Mouse (Mus musculus): ENCODE data around the gene Ssu2. TPM values are rescaled to one million over a fixed set of nuclear protein-coding genes. Genes with fewer than 3 reads are reported as not detected.

The Ssu2 gene
- polyA plus RNA-seq, 1 experiment from 2014 or later: 3.4 TPM

DNA sequence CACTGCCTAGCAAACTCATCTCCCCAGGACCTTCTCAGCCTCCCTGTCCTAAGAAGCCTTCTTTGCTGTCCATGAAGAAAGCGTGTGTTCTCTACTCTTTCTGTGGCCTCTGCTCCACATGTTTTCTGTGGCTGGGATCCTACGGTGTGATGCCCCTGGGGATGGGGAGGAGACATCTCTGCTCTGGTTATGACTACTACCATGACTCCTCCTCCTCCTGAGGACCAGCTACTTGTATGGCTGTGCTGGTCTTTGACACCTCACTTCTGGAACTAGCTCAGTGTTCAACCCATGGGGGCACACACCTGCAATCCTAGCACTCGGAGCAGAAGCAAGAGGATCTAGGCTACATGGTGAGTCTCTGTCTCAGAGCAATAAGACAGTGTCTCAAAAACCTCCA, 8.5 kb upstream of the Ssu2 start:
- ATAC-seq (replicated peaks; ENCODE audit: low FRiP score, low TSS enrichment, low read depth) (no peak), DNase-seq (ENCODE audit: low spot score) (no peak)
- no peak overlapping the region for H3K4me2 ChIP-seq (ENCODE audit: low read length)
- H3K9me3 ChIP-seq (ENCODE audit: control insufficient read depth, low read length): no peaks in the 10 kb centered on the region
- H3K27ac ChIP-seq (ENCODE audit: low read depth): no peak overlapping the region
- H3K4me3 ChIP-seq (ENCODE audit: low read depth, low read length): no peak overlapping the region
- no peak overlapping the region for H3K9ac ChIP-seq (ENCODE audit: low read length)
- H3K27me3 ChIP-seq (replicated peaks; ENCODE audit: control insufficient read depth, insufficient read depth, low read length): no peaks in the 10 kb centered on the region
- H3K4me1 ChIP-seq (replicated peaks; ENCODE audit: control insufficient read depth, insufficient read depth, low read length): no peaks in the 10 kb centered on the region
- no peaks in the 10 kb centered on the region for H3K36me3 ChIP-seq (ENCODE audit: control insufficient read depth, insufficient read depth, low read length)
- WGBS: 89% methylated on average over 3 of the region's 3 CpGs

DNA sequence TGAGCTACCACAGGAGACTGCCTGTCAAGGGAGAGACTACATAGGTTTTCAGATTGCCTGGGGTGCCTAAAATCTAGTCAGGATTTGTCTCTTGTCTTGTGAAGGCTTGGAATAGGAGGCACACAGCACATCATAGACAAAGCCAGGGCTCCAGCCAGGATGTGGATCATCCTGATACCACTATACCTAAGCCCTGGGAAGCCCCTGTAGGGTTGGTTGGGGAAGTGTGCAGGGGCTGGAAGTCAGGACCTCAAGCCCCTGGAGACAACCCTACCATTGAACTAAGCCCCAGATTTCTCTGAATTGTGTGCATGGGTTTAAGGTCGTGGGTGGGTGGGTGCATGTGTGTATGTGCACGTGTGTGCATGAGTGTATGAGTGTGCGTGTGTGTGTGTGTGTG, 562 bp upstream of the Ssu2 start:
- no peaks in the 10 kb centered on the region for H3K36me3 ChIP-seq (ENCODE audit: control insufficient read depth, insufficient read depth, low read length)
- no peak overlapping the region for H3K27ac ChIP-seq (ENCODE audit: low read depth)
- ATAC-seq (replicated peaks; ENCODE audit: low FRiP score, low TSS enrichment, low read depth) (no peak), DNase-seq (ENCODE audit: low spot score) (no peak)
- no peak overlapping the region for H3K4me3 ChIP-seq (ENCODE audit: low read depth, low read length)
- no peak overlapping the region for H3K4me2 ChIP-seq (ENCODE audit: low read length)
- H3K9ac ChIP-seq (ENCODE audit: low read length): no peak overlapping the region
- H3K27me3 ChIP-seq (replicated peaks; ENCODE audit: control insufficient read depth, insufficient read depth, low read length): no peaks in the 10 kb centered on the region
- H3K4me1 ChIP-seq (replicated peaks; ENCODE audit: control insufficient read depth, insufficient read depth, low read length): no peaks in the 10 kb centered on the region
- WGBS: 92% methylated on average over 3 of the region's 3 CpGs
- H3K9me3 ChIP-seq (ENCODE audit: control insufficient read depth, low read length): no peaks in the 10 kb centered on the region

DNA sequence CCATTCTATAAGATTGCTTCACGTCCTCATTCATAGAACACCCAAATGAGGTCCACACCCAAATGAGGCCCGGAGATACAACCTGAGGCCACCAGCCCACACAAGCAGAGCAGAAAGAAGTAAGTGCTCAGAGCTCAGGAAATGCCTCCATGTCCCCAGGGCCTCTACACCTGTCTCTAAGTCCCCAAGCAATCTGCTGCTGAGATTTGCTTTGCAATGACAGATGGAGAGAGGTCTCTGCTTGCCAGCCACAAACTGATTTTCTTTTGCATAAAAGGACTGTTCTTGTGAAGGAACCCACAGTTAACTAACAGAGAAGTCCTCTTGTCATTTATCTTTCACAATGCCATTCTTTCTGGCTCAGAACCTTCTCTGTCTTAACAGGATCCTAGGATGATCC, 1.6 kb downstream of the Ssu2 start:
- Histone ChIP-seq H3K27ac (ENCODE audit: low read depth) (no peak overlapping the region), H3K4me3 (ENCODE audit: low read depth, low read length) (no peak overlapping the region), H3K36me3 (ENCODE audit: control insufficient read depth, insufficient read depth, low read length) (no peaks in the 10 kb centered on the region), H3K27me3 (replicated peaks; ENCODE audit: control insufficient read depth, insufficient read depth, low read length) (no peaks in the 10 kb centered on the region), H3K4me1 (replicated peaks; ENCODE audit: control insufficient read depth, insufficient read depth, low read length) (0 out of 2 replicates have a peak, but pooled peaks cover 4% of the 10 kb centered on the region), H3K9ac (ENCODE audit: low read length) (no peak overlapping the region), H3K4me2 (ENCODE audit: low read length) (no peak overlapping the region), H3K9me3 (ENCODE audit: control insufficient read depth, low read length) (no peaks in the 10 kb centered on the region)
- WGBS: 65% methylated on average over 2 of the region's 2 CpGs
- DNase-seq (ENCODE audit: low spot score) (no peak), ATAC-seq (replicated peaks; ENCODE audit: low FRiP score, low TSS enrichment, low read depth) (no peak)

DNA sequence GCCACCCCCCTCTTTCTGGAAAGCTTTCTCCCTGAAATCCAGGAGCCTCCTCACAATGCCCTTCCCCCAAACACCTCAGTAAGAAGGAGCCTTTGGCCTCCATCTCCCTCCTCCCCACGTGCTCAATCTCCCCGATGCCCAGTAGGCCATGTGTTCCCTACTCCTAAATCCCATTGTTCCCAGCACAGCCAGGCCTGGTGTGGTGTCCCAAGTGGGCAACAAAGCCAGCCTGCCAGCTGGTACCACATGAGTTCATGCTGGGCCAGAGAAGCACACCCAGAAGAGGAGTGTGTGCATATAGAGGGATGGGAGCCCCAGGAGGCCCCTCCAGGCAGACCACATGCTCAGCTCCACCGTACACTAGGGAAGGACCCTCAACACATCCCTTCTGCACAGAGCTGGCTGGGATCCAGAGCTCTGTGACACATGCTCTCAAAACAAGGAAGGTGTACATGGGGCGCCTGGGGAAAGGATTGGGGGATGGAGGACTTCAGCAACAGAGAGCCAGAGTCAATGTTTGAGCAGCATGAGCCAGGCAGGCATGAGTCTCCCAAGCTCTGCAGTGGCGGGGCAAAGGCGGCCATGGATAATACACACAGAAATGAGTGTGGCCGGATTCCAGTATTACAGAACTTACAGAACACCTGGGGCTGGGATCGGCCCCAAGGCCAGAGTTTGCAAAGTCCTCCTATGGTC, 4.7 kb downstream of the Ssu2 start:
- 82% methylated on average over 8 of the region's 8 CpGs for WGBS
- 0 out of 2 replicates have a peak, but pooled peaks have one; percentile 19 for ATAC-seq (replicated peaks; ENCODE audit: low FRiP score, low TSS enrichment, low read depth)

DNA sequence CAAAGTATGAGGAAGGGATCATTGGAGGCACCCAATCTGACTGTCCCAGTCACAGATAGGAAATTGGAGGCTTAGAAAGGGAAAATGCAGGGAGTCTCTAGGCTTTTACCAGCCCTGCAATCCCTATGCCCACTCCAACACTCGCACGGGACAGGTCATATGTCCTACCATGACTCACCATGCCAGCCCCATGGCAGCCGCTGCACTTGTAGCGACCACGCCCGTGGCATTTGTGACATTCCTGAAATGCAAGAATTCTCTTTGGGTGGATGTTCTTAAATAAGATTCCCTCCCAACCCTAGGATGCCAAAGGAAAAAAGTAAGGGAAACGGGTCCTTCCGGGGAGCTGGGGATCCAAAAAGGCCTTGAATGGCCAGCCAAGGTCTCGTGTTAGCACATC, 8.8 kb downstream of the Ssu2 start:
- Histone ChIP-seq H3K4me1 (replicated peaks; ENCODE audit: control insufficient read depth, insufficient read depth, low read length) (0 out of 2 replicates have a peak, but pooled peaks cover 4% of the 10 kb centered on the region), H3K4me2 (ENCODE audit: low read length) (no peak overlapping the region), H3K9me3 (ENCODE audit: control insufficient read depth, low read length) (no peaks in the 10 kb centered on the region), H3K27me3 (replicated peaks; ENCODE audit: control insufficient read depth, insufficient read depth, low read length) (no peaks in the 10 kb centered on the region), H3K4me3 (ENCODE audit: low read depth, low read length) (no peak overlapping the region), H3K9ac (ENCODE audit: low read length) (no peak overlapping the region), H3K36me3 (ENCODE audit: control insufficient read depth, insufficient read depth, low read length) (no peaks in the 10 kb centered on the region), H3K27ac (ENCODE audit: low read depth) (no peak overlapping the region)
- 91% methylated on average over 9 of the region's 9 CpGs for WGBS
- DNase-seq (ENCODE audit: low spot score) (no peak), ATAC-seq (replicated peaks; ENCODE audit: low FRiP score, low TSS enrichment, low read depth) (no peak)

More for the DNA sequence above, 4.7 kb downstream of the Ssu2 start:
- H3K4me3 ChIP-seq (ENCODE audit: low read depth, low read length): no peak overlapping the region
- no peaks in the 10 kb centered on the region for H3K36me3 ChIP-seq (ENCODE audit: control insufficient read depth, insufficient read depth, low read length)
- H3K4me2 ChIP-seq (ENCODE audit: low read length): no peak overlapping the region
- no peaks in the 10 kb centered on the region for H3K9me3 ChIP-seq (ENCODE audit: control insufficient read depth, low read length)
- no peak overlapping the region for H3K9ac ChIP-seq (ENCODE audit: low read length)
- H3K27me3 ChIP-seq (replicated peaks; ENCODE audit: control insufficient read depth, insufficient read depth, low read length): no peaks in the 10 kb centered on the region
- DNase-seq (ENCODE audit: low spot score): no peak
- 0 out of 2 replicates have a peak, but pooled peaks cover 4% of the 10 kb centered on the region for H3K4me1 ChIP-seq (replicated peaks; ENCODE audit: control insufficient read depth, insufficient read depth, low read length)
- no peak overlapping the region for H3K27ac ChIP-seq (ENCODE audit: low read depth)

DNA sequence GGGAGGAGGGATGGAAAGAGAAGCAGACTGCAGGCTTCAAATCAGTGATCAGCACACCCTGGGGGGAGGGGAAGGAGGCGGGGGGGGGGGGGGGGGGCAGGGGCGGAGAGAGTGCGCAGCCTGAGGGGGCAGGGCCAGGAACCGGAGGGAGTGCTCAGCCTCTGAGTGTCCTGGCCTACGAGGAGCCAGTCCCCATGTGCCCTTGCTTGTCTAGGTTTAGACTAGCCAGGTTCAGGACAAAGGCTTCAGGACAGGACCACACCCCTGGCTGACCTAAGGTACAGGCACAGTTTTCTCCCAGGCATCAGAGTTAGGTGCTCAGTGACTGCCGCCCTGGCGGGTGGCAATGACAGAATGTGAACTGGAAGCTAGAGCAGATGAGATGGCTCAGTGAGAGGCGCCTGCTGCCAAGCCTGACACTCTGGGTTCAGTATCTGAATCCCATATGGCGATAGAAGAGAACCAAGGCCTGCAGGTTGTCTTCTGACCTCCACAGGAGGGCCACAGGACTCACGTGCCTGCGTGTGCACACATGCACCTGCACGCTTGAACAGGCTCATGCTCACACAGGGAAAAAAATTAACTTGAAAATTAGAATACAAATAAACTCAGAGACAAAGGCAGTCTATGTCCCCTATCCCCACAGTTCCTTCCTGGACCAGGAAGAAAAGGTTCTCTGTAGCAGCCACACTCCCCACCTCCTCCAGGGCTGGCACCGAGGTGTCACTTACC, 12.0 kb downstream of the Ssu2 start:
- Histone ChIP-seq H3K27me3 (replicated peaks; ENCODE audit: control insufficient read depth, insufficient read depth, low read length) (no peaks in the 10 kb centered on the region), H3K9ac (ENCODE audit: low read length) (no peak overlapping the region), H3K27ac (ENCODE audit: low read depth) (no peak overlapping the region), H3K4me2 (ENCODE audit: low read length) (no peak overlapping the region), H3K9me3 (ENCODE audit: control insufficient read depth, low read length) (no peaks in the 10 kb centered on the region), H3K4me1 (replicated peaks; ENCODE audit: control insufficient read depth, insufficient read depth, low read length) (no peaks in the 10 kb centered on the region), H3K4me3 (ENCODE audit: low read depth, low read length) (no peak overlapping the region), H3K36me3 (ENCODE audit: control insufficient read depth, insufficient read depth, low read length) (no peaks in the 10 kb centered on the region)
- ATAC-seq (replicated peaks; ENCODE audit: low FRiP score, low TSS enrichment, low read depth): no peak
- 59% methylated on average over 11 of the region's 13 CpGs for WGBS
- DNase-seq (ENCODE audit: low spot score): no peak

DNA sequence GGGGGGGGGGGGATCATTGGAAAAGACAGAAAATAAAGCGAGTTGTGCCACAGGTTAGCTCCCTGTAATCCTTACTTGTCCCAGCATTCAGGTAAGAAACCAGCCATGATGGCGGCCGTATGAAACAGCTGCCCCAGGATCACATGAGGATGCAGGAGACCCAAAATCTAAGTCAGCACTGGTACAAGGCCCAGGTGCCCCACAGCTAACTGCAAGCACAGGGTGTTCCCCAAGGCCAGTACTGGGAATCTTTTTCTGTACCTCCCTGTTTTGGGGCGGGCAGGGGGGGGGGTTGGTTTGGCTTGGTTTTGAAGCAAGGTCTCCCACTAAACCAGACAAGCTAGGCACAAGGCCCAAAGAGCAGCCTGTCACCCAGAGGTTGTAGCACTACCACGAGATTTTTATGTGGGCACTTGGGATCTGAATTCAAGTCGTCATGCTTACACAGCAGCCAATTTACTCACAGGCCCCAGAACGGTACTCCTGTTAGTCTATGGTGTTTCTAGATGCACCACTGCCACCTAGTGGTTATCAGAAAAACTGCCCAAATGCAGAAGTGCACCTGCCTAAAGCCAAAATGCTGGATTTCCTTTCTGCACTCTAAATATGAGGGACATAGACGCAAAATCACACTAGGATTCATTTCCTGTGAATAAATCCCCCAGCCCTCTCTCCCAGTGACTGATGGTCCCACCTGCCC, 13.8 kb downstream of the Ssu2 start:
- WGBS: 40% methylated on average over 8 of the region's 8 CpGs

DNA sequence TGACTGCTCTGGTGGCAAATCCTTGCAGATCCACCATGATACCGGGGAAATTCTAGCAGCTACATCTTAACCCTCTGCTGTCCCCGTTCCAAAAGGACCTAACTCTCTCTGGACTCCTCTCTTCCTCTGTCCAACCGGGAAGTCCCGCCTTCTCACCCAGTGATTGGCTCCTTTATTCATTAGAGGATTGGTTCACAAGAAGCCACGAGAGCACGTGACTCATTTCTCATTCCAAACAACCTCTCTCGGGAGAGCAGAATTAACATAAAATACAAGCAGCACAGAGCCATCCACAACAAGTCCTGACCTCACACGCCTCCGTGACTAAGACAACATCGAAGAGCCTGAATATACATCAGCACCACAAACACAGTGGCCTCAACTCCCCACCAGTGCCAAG, 22.5 kb downstream of the Ssu2 start:
- no peak overlapping the region for H3K9ac ChIP-seq (ENCODE audit: low read length)
- DNase-seq (ENCODE audit: low spot score): no peak
- H3K36me3 ChIP-seq (ENCODE audit: control insufficient read depth, insufficient read depth, low read length): no peaks in the 10 kb centered on the region
- H3K27ac ChIP-seq (ENCODE audit: low read depth): no peak overlapping the region
- ATAC-seq (replicated peaks; ENCODE audit: low FRiP score, low TSS enrichment, low read depth): no peak
- no peaks in the 10 kb centered on the region for H3K27me3 ChIP-seq (replicated peaks; ENCODE audit: control insufficient read depth, insufficient read depth, low read length)
- no peak overlapping the region for H3K4me2 ChIP-seq (ENCODE audit: low read length)
- no peaks in the 10 kb centered on the region for H3K4me1 ChIP-seq (replicated peaks; ENCODE audit: control insufficient read depth, insufficient read depth, low read length)
- no peak overlapping the region for H3K4me3 ChIP-seq (ENCODE audit: low read depth, low read length)
- no peaks in the 10 kb centered on the region for H3K9me3 ChIP-seq (ENCODE audit: control insufficient read depth, low read length)
- WGBS: 86% methylated on average over 10 of the region's 10 CpGs

More for the DNA sequence above, 13.8 kb downstream of the Ssu2 start:
- no peaks in the 10 kb centered on the region for H3K27me3 ChIP-seq (replicated peaks; ENCODE audit: control insufficient read depth, insufficient read depth, low read length)
- H3K9me3 ChIP-seq (ENCODE audit: control insufficient read depth, low read length): no peaks in the 10 kb centered on the region
- no peaks in the 10 kb centered on the region for H3K4me1 ChIP-seq (replicated peaks; ENCODE audit: control insufficient read depth, insufficient read depth, low read length)
- H3K4me3 ChIP-seq (ENCODE audit: low read depth, low read length): no peak overlapping the region
- no peak overlapping the region for H3K27ac ChIP-seq (ENCODE audit: low read depth)
- H3K4me2 ChIP-seq (ENCODE audit: low read length): no peak overlapping the region
- ATAC-seq (replicated peaks; ENCODE audit: low FRiP score, low TSS enrichment, low read depth) (peak; percentile 47; the same call in 1 of the 2 replicates), DNase-seq (ENCODE audit: low spot score) (peak; percentile 67)
- no peaks in the 10 kb centered on the region for H3K36me3 ChIP-seq (ENCODE audit: control insufficient read depth, insufficient read depth, low read length)
- H3K9ac ChIP-seq (ENCODE audit: low read length): no peak overlapping the region

Data from intestine, embryonic 14.5 days (tissue).